Mouse (Mus musculus): ENCODE measurements around the gene Cdc123.

Gene Cdc123

GRCm38 (mm10) chr2:5844873-5845631 is at the start of gene Cdc123, which contains the start of gene Nudt5:
TSS of gene Cdc123 (minus strand) at chr2:5845164.
TSS of gene Nudt5 (plus strand) at chr2:5845019.
- peak; percentile 63 to 79 for DNase-seq (ENCODE audit: low spot score in 2 of 2)

- DNase-seq (ENCODE audit: low spot score in 2 of 2): no peak
Measured at GRCm38 (mm10) chr2:5894296-5894695, 49.3 kb upstream of the Cdc123 start.

GRCm38 (mm10) chr2:5889412-5889811 is 44.4 kb upstream of the Cdc123 start:
- no peak for DNase-seq (ENCODE audit: low spot score in 2 of 2)

- no peak for DNase-seq (ENCODE audit: low spot score in 2 of 2)
Measured at GRCm38 (mm10) chr2:5888865-5889264, 43.9 kb upstream of the Cdc123 start.

GRCm38 (mm10) chr2:5877446-5877845 is 32.5 kb upstream of the Cdc123 start:
- no peak for DNase-seq (ENCODE audit: low spot score in 2 of 2)

- no peak for DNase-seq (ENCODE audit: low spot score in 2 of 2)
Measured at GRCm38 (mm10) chr2:5869746-5870145, 24.8 kb upstream of the Cdc123 start.

- no peak for DNase-seq (ENCODE audit: low spot score in 2 of 2)
Measured at GRCm38 (mm10) chr2:5867681-5868080, 22.7 kb upstream of the Cdc123 start.

- no peak for DNase-seq (ENCODE audit: low spot score in 2 of 2)
Measured at GRCm38 (mm10) chr2:5862834-5863233, 17.9 kb upstream of the Cdc123 start, which contains the start of gene Gm13199. TSS of gene Gm13199 (minus strand) at chr2:5862934.

GRCm38 (mm10) chr2:5851866-5852265 is 6.9 kb upstream of the Cdc123 start:
- DNase-seq (ENCODE audit: low spot score in 2 of 2): no peak

- DNase-seq (ENCODE audit: low spot score in 2 of 2): no peak
Measured at GRCm38 (mm10) chr2:5851116-5851515, 6.2 kb upstream of the Cdc123 start.

- no peak for DNase-seq (ENCODE audit: low spot score in 2 of 2)
Measured at GRCm38 (mm10) chr2:5845826-5846225, 862 bp upstream of the Cdc123 start.

- DNase-seq (ENCODE audit: low spot score in 2 of 2): no peak
Measured at GRCm38 (mm10) chr2:5844181-5844872, 637 bp downstream of the Cdc123 start.

- no peak for DNase-seq (ENCODE audit: low spot score in 2 of 2)
Measured at GRCm38 (mm10) chr2:5840815-5841214, 4.1 kb downstream of the Cdc123 start.

GRCm38 (mm10) chr2:5825265-5825913 is 19.6 kb downstream of the Cdc123 start:
- DNase-seq (ENCODE audit: low spot score in 2 of 2): no peak

- DNase-seq (ENCODE audit: low spot score in 2 of 2): no peak
Measured at GRCm38 (mm10) chr2:5824685-5825084, 20.3 kb downstream of the Cdc123 start.

- DNase-seq (ENCODE audit: low spot score in 2 of 2): no peak
Measured at GRCm38 (mm10) chr2:5824213-5824612, 20.8 kb downstream of the Cdc123 start.

- DNase-seq (ENCODE audit: low spot score in 2 of 2): no peak
Measured at GRCm38 (mm10) chr2:5822449-5822848, 22.5 kb downstream of the Cdc123 start.

GRCm38 (mm10) chr2:5821264-5821663 is 23.7 kb downstream of the Cdc123 start:
- no peak for DNase-seq (ENCODE audit: low spot score in 2 of 2)

- DNase-seq (ENCODE audit: low spot score in 2 of 2): no peak
Measured at GRCm38 (mm10) chr2:5811235-5811782, 33.7 kb downstream of the Cdc123 start.

- DNase-seq (ENCODE audit: low spot score in 2 of 2): no peak
Measured at GRCm38 (mm10) chr2:5810036-5810718, 34.8 kb downstream of the Cdc123 start.

- DNase-seq (ENCODE audit: low spot score in 2 of 2): peak in 1 of 2 experiments; percentile 34
Measured at GRCm38 (mm10) chr2:5806201-5806600, 38.8 kb downstream of the Cdc123 start.

- no peak for DNase-seq (ENCODE audit: low spot score in 2 of 2)
Measured at GRCm38 (mm10) chr2:5805228-5805627, 39.7 kb downstream of the Cdc123 start.

Data from spleen, postnatal 14 days (tissue).